In the genomic region with DNA sequence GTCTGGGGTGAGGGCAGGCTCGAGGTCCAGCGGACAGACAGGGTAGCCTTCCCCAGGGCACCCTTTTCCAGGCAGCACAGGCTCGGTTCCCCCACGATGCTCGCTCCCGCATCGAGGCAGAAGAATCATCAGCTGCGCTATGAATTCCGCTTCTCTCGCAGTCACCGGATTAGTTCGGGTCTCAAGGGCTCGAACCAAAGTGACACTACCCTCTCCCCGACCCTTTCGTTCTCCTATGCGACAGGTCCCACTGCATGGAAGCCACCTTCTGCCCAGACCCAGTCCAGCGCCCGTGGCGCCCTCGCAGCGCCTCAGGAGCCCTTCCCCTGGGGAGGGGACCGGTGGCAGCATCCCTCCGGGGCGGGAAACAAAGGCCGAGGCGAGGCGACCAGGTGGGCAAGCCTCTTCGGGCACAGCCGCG, we compare ENCODE assay signal across 9 mouse cellular contexts. TPM values are rescaled to one million over a fixed set of nuclear protein-coding genes. Genes with fewer than 3 reads are reported as not detected.
DNase-seq lines count a peak whose midpoint lies in the region; ATAC-seq and TF ChIP-seq lines count a peak whose summit lies in the region.
"Had no signal": no experiment of that assay in that cellular context is flagged by ENCODE, and none has a peak within 500 bp of the region (broad histone marks: within the 10 kb centered on the region; RNA-seq: fewer than 3 reads in every experiment).

No protein-coding gene starts in this region.

- H3K27ac ChIP-seq in ES-E14 (ENCODE audit: insufficient read depth, low read depth, low read length, poor library complexity, severe bottlenecking): no peak overlapping the region
- H3K27ac ChIP-seq in embryonic facial prominence, embryonic 15.5 days (replicated peaks): no peak overlapping the region
- peak overlapping the region; percentile 81 for H3K27ac ChIP-seq in limb, embryonic 10.5 days
- H3K27ac ChIP-seq in neural tube, embryonic 14.5 days (ENCODE audit: low read depth, low read length): peak overlapping the region; percentile 65

- in situ Hi-C loops in ES-E14 (cut with MboI; ENCODE audit: low sequenced_read_pairs in 2 of 2, unreplicated experiment in 2 of 2): loop anchor here in 1 of 2 experiments (25.0 kb wide), 1 partner anchor 274 kb away; the partner anchor contains the start of gene Bfsp2

- peak overlapping the region; percentile 97 for H3K4me2 ChIP-seq in embryonic facial prominence, embryonic 15.5 days (replicated peaks)
- H3K4me2 ChIP-seq in neural tube, embryonic 14.5 days (ENCODE audit: low read depth, low read length): peak overlapping the region; percentile 58

- peak overlapping the region; percentile 65 for H3K9ac ChIP-seq in ES-E14 (ENCODE audit: insufficient read depth, low read depth, low read length, poor library complexity, severe bottlenecking)
- H3K9ac ChIP-seq in embryonic facial prominence, embryonic 15.5 days: peak overlapping the region; percentile 33
- H3K9ac ChIP-seq in neural tube, embryonic 14.5 days (replicated peaks; ENCODE audit: low read depth, low read length): peak overlapping the region; percentile 83

- no peak; the same call in 1 of the 2 replicates for ATAC-seq in embryonic facial prominence, embryonic 15.5 days (ENCODE audit: insufficient number of reproducible peaks, low FRiP score, low TSS enrichment, low read depth)
- ATAC-seq in neural tube, embryonic 14.5 days (ENCODE audit: low read depth): peak; percentile 61; the same call in 1 of the 2 replicates

- under 1% methylated on average over 30 of the region's 30 CpGs for WGBS in embryonic facial prominence, embryonic 15.5 days
- WGBS in limb, embryonic 10.5 days: under 1% methylated on average over 30 of the region's 30 CpGs
- under 1% methylated on average over 30 of the region's 30 CpGs for WGBS in neural tube, embryonic 14.5 days

- peak; percentile 14 for DNase-seq in kidney, adult 18-20 months
- no peak for DNase-seq in kidney, postnatal 25 days
- no peak for DNase-seq in ES-E14 (ENCODE audit: low read depth, low spot score)
- no peak for DNase-seq in limb, embryonic 10.5 days (ENCODE audit: low spot score)
- no peak for DNase-seq in urinary bladder, adult 18-20 months (ENCODE audit: low spot score in 2 of 2)
- no peak for DNase-seq in ovary, adult 18-20 months (ENCODE audit: low spot score)

- no peaks in the 10 kb centered on the region for H3K9me3 ChIP-seq in ES-E14 (ENCODE audit: control insufficient read depth, insufficient read depth, low read depth, low read length)
- no peaks in the 10 kb centered on the region for H3K9me3 ChIP-seq in embryonic facial prominence, embryonic 15.5 days (replicated peaks)
- no peaks in the 10 kb centered on the region for H3K9me3 ChIP-seq in limb, embryonic 10.5 days (replicated peaks)
- no peaks in the 10 kb centered on the region for H3K9me3 ChIP-seq in neural tube, embryonic 14.5 days (ENCODE audit: control insufficient read depth, low read length)

- H3K27me3 ChIP-seq in embryonic facial prominence, embryonic 15.5 days: peaks cover 18% of the 10 kb centered on the region
- peaks cover 21% of the 10 kb centered on the region for H3K27me3 ChIP-seq in limb, embryonic 10.5 days (ENCODE audit: low read depth, poor library complexity, severe bottlenecking)
- H3K27me3 ChIP-seq in neural tube, embryonic 14.5 days (ENCODE audit: control insufficient read depth, insufficient read depth, low read length): no peaks in the 10 kb centered on the region

- peak overlapping the region; percentile 76 to 85 for H3K4me3 ChIP-seq in ES-E14 (ENCODE audit: insufficient read depth in 1 of 2, low read depth in 1 of 2, low read length in 2 of 2, poor library complexity in 1 of 2, severe bottlenecking in 1 of 2)
- peak overlapping the region; percentile 59 for H3K4me3 ChIP-seq in embryonic facial prominence, embryonic 15.5 days (replicated peaks)
- peak overlapping the region; percentile 74 for H3K4me3 ChIP-seq in limb, embryonic 10.5 days
- peak overlapping the region; percentile 85 for H3K4me3 ChIP-seq in neural tube, embryonic 14.5 days (ENCODE audit: low read depth, low read length)
- H3K4me3 ChIP-seq: myocyte had no signal

- H3K4me1 ChIP-seq in ES-E14 (ENCODE audit: control insufficient read depth in 2 of 2, insufficient read depth in 2 of 2, low read length in 2 of 2, poor library complexity in 1 of 2): peaks cover 0 to 2% of the 10 kb centered on the region in 2 experiments; a peak in 1 of 4 replicates
- peaks cover 10% of the 10 kb centered on the region for H3K4me1 ChIP-seq in embryonic facial prominence, embryonic 15.5 days
- peaks cover 25% of the 10 kb centered on the region for H3K4me1 ChIP-seq in limb, embryonic 10.5 days
- peaks cover 3% of the 10 kb centered on the region; the same call in 1 of the 2 replicates for H3K4me1 ChIP-seq in neural tube, embryonic 14.5 days (ENCODE audit: control insufficient read depth, insufficient read depth, low read length)

- no peaks in the 10 kb centered on the region for H3K36me3 ChIP-seq in ES-E14 (ENCODE audit: control insufficient read depth, insufficient read depth, low read length, poor library complexity, severe bottlenecking)
- H3K36me3 ChIP-seq in embryonic facial prominence, embryonic 15.5 days: no peaks in the 10 kb centered on the region
- no peaks in the 10 kb centered on the region for H3K36me3 ChIP-seq in limb, embryonic 10.5 days
- no peaks in the 10 kb centered on the region for H3K36me3 ChIP-seq in neural tube, embryonic 14.5 days (ENCODE audit: control insufficient read depth, insufficient read depth, low read length)

TF ChIP-seq in ES-E14, 5 proteins besides CTCF, POLR2A, EP300 and RAD21:
- no peak for TF ChIP-seq ZC3H11A (IDR thresholded peaks at IDR 0.05; ENCODE audit: borderline replicate concordance, low read depth, low read length)
- TF ChIP-seq ZNF384 (IDR thresholded peaks at IDR 0.05; ENCODE audit: low read depth, low read length): no peak
- no peak for TF ChIP-seq CHD2 (IDR thresholded peaks at IDR 0.05; ENCODE audit: low read depth, low read length)
- no peak for TF ChIP-seq MAFK (IDR thresholded peaks at IDR 0.05; ENCODE audit: insufficient read depth, low read depth, low read length)
- no peak for TF ChIP-seq HCFC1 (IDR thresholded peaks at IDR 0.05; ENCODE audit: borderline replicate concordance, insufficient read depth, low read length)

RNA-seq across cellular contexts. Expression of gene Tmem108, which starts 0.5 kb away (rescaled TPM):
- total RNA-seq in ES-E14 (2012; rRNA removed): 3.1 and 3.2 TPM in 2 replicates
- 8.4 and 8.5 TPM in 2 replicates for polyA plus RNA-seq in embryonic facial prominence, embryonic 15.5 days (2015; fragmentation: Nextera tagmentation; extraction: Ambion mirVana)
- 11.5 and 16.0 TPM in 2 replicates for polyA plus RNA-seq in limb, embryonic 10.5 days (2016; fragmentation: Nextera tagmentation; extraction: Ambion mirVana)
- polyA plus RNA-seq in neural tube, embryonic 14.5 days (2014; fragmentation: Nextera tagmentation; extraction: Ambion mirVana): 32.4 and 38.0 TPM in 2 replicates
- polyA plus RNA-seq: myocyte had no signal

Comparison
In these comparisons a context has a peak if more than half of its experiments do, and no peak if none do; other contexts are left out.
1. H3K27ac ChIP-seq: peak in limb, embryonic 10.5 days (single experiment) and neural tube, embryonic 14.5 days (single experiment); none in ES-E14 (single experiment) and embryonic facial prominence, embryonic 15.5 days (single experiment).
2. H3K9ac ChIP-seq: peak in every context shown above with its lines; median percentile 83 in neural tube, embryonic 14.5 days; 65 in ES-E14; 33 in embryonic facial prominence, embryonic 15.5 days.
3. Peak in every context shown above with its lines, with median percentiles within 50 percentile points of each other: H3K4me3 ChIP-seq.